Mouse (Mus musculus): Measurements from ENCODE around the gene Hnrnpll.

GRCm38 (mm10) chr17:80041739-80042138 is 20.4 kb downstream of the Hnrnpll start:
- no peak for TF ChIP-seq CTCF (IDR thresholded peaks at IDR 0.05; ENCODE audit: low read depth)
- TF ChIP-seq EP300 (IDR thresholded peaks at IDR 0.05; ENCODE audit: low read depth): no peak
